Mouse (Mus musculus): ENCODE measurements around the gene Sall4. TPM values are rescaled to one million over a fixed set of nuclear protein-coding genes. Genes with fewer than 3 reads are reported as not detected.

Gene Sall4
- 0.82 and 1.1 TPM in 2 replicates for polyA plus RNA-seq (2014; fragmentation: Nextera tagmentation; extraction: Ambion mirVana)

- H3K27ac ChIP-seq (ENCODE audit: low read depth, low read length), result no peak within 1 kb of the TSS
Measured at GRCm38 (mm10) chr2:168767582-168767981, at the start of gene Sall4. Sall4 (minus strand) TSS chr2:168767943.

GRCm38 (mm10) chr2:168813243-168813642 lies 45.5 kb upstream of the Sall4 start:
- no peaks in the 10 kb centered on the region for H3K9me3 ChIP-seq (ENCODE audit: control insufficient read depth, low read length)
- 38% methylated on average over 6 of the region's 6 CpGs for WGBS
- no peak for ATAC-seq (ENCODE audit: low read depth)

More at GRCm38 (mm10) chr2:168767582-168767981, at the start of gene Sall4:
- H3K9me3 ChIP-seq (ENCODE audit: control insufficient read depth, low read length), result no peaks in the 10 kb centered on the region
- H3K4me2 ChIP-seq (ENCODE audit: low read depth, low read length), result peak within 1 kb of the TSS; percentile 88
- peaks cover 11% of the 10 kb centered on the region; the same call in 1 of the 2 replicates for H3K27me3 ChIP-seq (ENCODE audit: control insufficient read depth, insufficient read depth, low read length)
- peak within 1 kb of the TSS; percentile 37; the same call in 1 of the 2 replicates for H3K9ac ChIP-seq (replicated peaks; ENCODE audit: low read depth, low read length)
- no peaks in the 10 kb centered on the region for H3K36me3 ChIP-seq (ENCODE audit: control insufficient read depth, insufficient read depth, low read length)
- no peak for ATAC-seq (ENCODE audit: low read depth)
- peak within 1 kb of the TSS; percentile 41 for H3K4me3 ChIP-seq (ENCODE audit: low read depth, low read length)
- 10% methylated on average over 10 of the region's 10 CpGs for WGBS
- H3K4me1 ChIP-seq (ENCODE audit: control insufficient read depth, insufficient read depth, low read length), result peaks cover 18% of the 10 kb centered on the region

GRCm38 (mm10) chr2:168809895-168810294 lies 42.2 kb upstream of the Sall4 start:
- Histone ChIP-seq H3K9me3 (ENCODE audit: control insufficient read depth, low read length) (no peaks in the 10 kb centered on the region), H3K4me2 (ENCODE audit: low read depth, low read length) (peak overlapping the region; percentile 26; the same call in 1 of the 2 replicates), H3K4me3 (ENCODE audit: low read depth, low read length) (no peak overlapping the region), H3K4me1 (ENCODE audit: control insufficient read depth, insufficient read depth, low read length) (0 out of 2 replicates have a peak, but pooled peaks cover 3% of the 10 kb centered on the region), H3K27me3 (ENCODE audit: control insufficient read depth, insufficient read depth, low read length) (no peaks in the 10 kb centered on the region), H3K27ac (ENCODE audit: low read depth, low read length) (no peak overlapping the region), H3K9ac (replicated peaks; ENCODE audit: low read depth, low read length) (no peak overlapping the region), H3K36me3 (ENCODE audit: control insufficient read depth, insufficient read depth, low read length) (no peaks in the 10 kb centered on the region)
- WGBS, result 3% methylated on average over 14 of the region's 14 CpGs
- ATAC-seq (ENCODE audit: low read depth), result peak; percentile 79

More at GRCm38 (mm10) chr2:168813243-168813642, 45.5 kb upstream of the Sall4 start:
- Histone ChIP-seq H3K4me1 (ENCODE audit: control insufficient read depth, insufficient read depth, low read length) (0 out of 2 replicates have a peak, but pooled peaks cover 3% of the 10 kb centered on the region), H3K9ac (replicated peaks; ENCODE audit: low read depth, low read length) (no peak overlapping the region), H3K36me3 (ENCODE audit: control insufficient read depth, insufficient read depth, low read length) (no peaks in the 10 kb centered on the region), H3K27ac (ENCODE audit: low read depth, low read length) (no peak overlapping the region), H3K4me3 (ENCODE audit: low read depth, low read length) (no peak overlapping the region), H3K27me3 (ENCODE audit: control insufficient read depth, insufficient read depth, low read length) (no peaks in the 10 kb centered on the region), H3K4me2 (ENCODE audit: low read depth, low read length) (no peak overlapping the region)

GRCm38 (mm10) chr2:168807681-168808080 lies 39.9 kb upstream of the Sall4 start:
- no peak for ATAC-seq (ENCODE audit: low read depth)
- 0 out of 2 replicates have a peak, but pooled peaks cover 5% of the 10 kb centered on the region for H3K4me1 ChIP-seq (ENCODE audit: control insufficient read depth, insufficient read depth, low read length)
- H3K9ac ChIP-seq (replicated peaks; ENCODE audit: low read depth, low read length), result no peak overlapping the region
- H3K36me3 ChIP-seq (ENCODE audit: control insufficient read depth, insufficient read depth, low read length), result no peaks in the 10 kb centered on the region
- WGBS, result 17% methylated on average over 4 of the region's 4 CpGs
- no peak overlapping the region for H3K4me3 ChIP-seq (ENCODE audit: low read depth, low read length)
- no peak overlapping the region for H3K27ac ChIP-seq (ENCODE audit: low read depth, low read length)
- no peaks in the 10 kb centered on the region for H3K27me3 ChIP-seq (ENCODE audit: control insufficient read depth, insufficient read depth, low read length)
- no peak overlapping the region for H3K4me2 ChIP-seq (ENCODE audit: low read depth, low read length)
- no peaks in the 10 kb centered on the region for H3K9me3 ChIP-seq (ENCODE audit: control insufficient read depth, low read length)

GRCm38 (mm10) chr2:168803849-168804248 lies 36.1 kb upstream of the Sall4 start:
- H3K4me2 ChIP-seq (ENCODE audit: low read depth, low read length), result no peak overlapping the region
- 7% methylated on average over 4 of the region's 4 CpGs for WGBS
- 0 out of 2 replicates have a peak, but pooled peaks cover 2% of the 10 kb centered on the region for H3K4me1 ChIP-seq (ENCODE audit: control insufficient read depth, insufficient read depth, low read length)
- no peak for ATAC-seq (ENCODE audit: low read depth)
- H3K36me3 ChIP-seq (ENCODE audit: control insufficient read depth, insufficient read depth, low read length), result no peaks in the 10 kb centered on the region
- no peak overlapping the region for H3K27ac ChIP-seq (ENCODE audit: low read depth, low read length)
- no peaks in the 10 kb centered on the region for H3K27me3 ChIP-seq (ENCODE audit: control insufficient read depth, insufficient read depth, low read length)
- no peaks in the 10 kb centered on the region for H3K9me3 ChIP-seq (ENCODE audit: control insufficient read depth, low read length)
- H3K9ac ChIP-seq (replicated peaks; ENCODE audit: low read depth, low read length), result no peak overlapping the region
- H3K4me3 ChIP-seq (ENCODE audit: low read depth, low read length), result no peak overlapping the region

- Histone ChIP-seq H3K4me3 (ENCODE audit: low read depth, low read length) (no peak overlapping the region), H3K9me3 (ENCODE audit: control insufficient read depth, low read length) (no peaks in the 10 kb centered on the region), H3K36me3 (ENCODE audit: control insufficient read depth, insufficient read depth, low read length) (no peaks in the 10 kb centered on the region), H3K9ac (replicated peaks; ENCODE audit: low read depth, low read length) (no peak overlapping the region), H3K4me1 (ENCODE audit: control insufficient read depth, insufficient read depth, low read length) (0 out of 2 replicates have a peak, but pooled peaks cover 2% of the 10 kb centered on the region), H3K27me3 (ENCODE audit: control insufficient read depth, insufficient read depth, low read length) (no peaks in the 10 kb centered on the region), H3K27ac (ENCODE audit: low read depth, low read length) (no peak overlapping the region), H3K4me2 (ENCODE audit: low read depth, low read length) (no peak overlapping the region)
- no peak for ATAC-seq (ENCODE audit: low read depth)
- 91% methylated on average over 12 of the region's 12 CpGs for WGBS
Measured at GRCm38 (mm10) chr2:168799326-168799725, 31.6 kb upstream of the Sall4 start.

GRCm38 (mm10) chr2:168798921-168799320 lies 31.2 kb upstream of the Sall4 start:
- WGBS, result 85% methylated on average over 7 of the region's 7 CpGs
- H3K4me3 ChIP-seq (ENCODE audit: low read depth, low read length), result no peak overlapping the region
- ATAC-seq (ENCODE audit: low read depth), result no peak
- H3K27ac ChIP-seq (ENCODE audit: low read depth, low read length), result no peak overlapping the region
- H3K9ac ChIP-seq (replicated peaks; ENCODE audit: low read depth, low read length), result no peak overlapping the region
- H3K9me3 ChIP-seq (ENCODE audit: control insufficient read depth, low read length), result no peaks in the 10 kb centered on the region
- H3K4me2 ChIP-seq (ENCODE audit: low read depth, low read length), result no peak overlapping the region
- no peaks in the 10 kb centered on the region for H3K36me3 ChIP-seq (ENCODE audit: control insufficient read depth, insufficient read depth, low read length)
- 0 out of 2 replicates have a peak, but pooled peaks cover 2% of the 10 kb centered on the region for H3K4me1 ChIP-seq (ENCODE audit: control insufficient read depth, insufficient read depth, low read length)
- no peaks in the 10 kb centered on the region for H3K27me3 ChIP-seq (ENCODE audit: control insufficient read depth, insufficient read depth, low read length)

- 59% methylated on average over 4 of the region's 4 CpGs for WGBS
- no peaks in the 10 kb centered on the region for H3K4me1 ChIP-seq (ENCODE audit: control insufficient read depth, insufficient read depth, low read length)
- no peaks in the 10 kb centered on the region for H3K9me3 ChIP-seq (ENCODE audit: control insufficient read depth, low read length)
- H3K4me2 ChIP-seq (ENCODE audit: low read depth, low read length), result no peak overlapping the region
- no peak overlapping the region for H3K4me3 ChIP-seq (ENCODE audit: low read depth, low read length)
- H3K27me3 ChIP-seq (ENCODE audit: control insufficient read depth, insufficient read depth, low read length), result no peaks in the 10 kb centered on the region
- no peak overlapping the region for H3K27ac ChIP-seq (ENCODE audit: low read depth, low read length)
- H3K36me3 ChIP-seq (ENCODE audit: control insufficient read depth, insufficient read depth, low read length), result no peaks in the 10 kb centered on the region
- no peak overlapping the region for H3K9ac ChIP-seq (replicated peaks; ENCODE audit: low read depth, low read length)
- no peak for ATAC-seq (ENCODE audit: low read depth)
Measured at GRCm38 (mm10) chr2:168791115-168791802, 23.5 kb upstream of the Sall4 start.

GRCm38 (mm10) chr2:168786174-168786573 lies 18.4 kb upstream of the Sall4 start:
- no peak overlapping the region for H3K9ac ChIP-seq (replicated peaks; ENCODE audit: low read depth, low read length)
- H3K36me3 ChIP-seq (ENCODE audit: control insufficient read depth, insufficient read depth, low read length), result no peaks in the 10 kb centered on the region
- H3K4me2 ChIP-seq (ENCODE audit: low read depth, low read length), result no peak overlapping the region
- H3K27me3 ChIP-seq (ENCODE audit: control insufficient read depth, insufficient read depth, low read length), result no peaks in the 10 kb centered on the region
- ATAC-seq (ENCODE audit: low read depth), result no peak
- no peaks in the 10 kb centered on the region for H3K9me3 ChIP-seq (ENCODE audit: control insufficient read depth, low read length)
- H3K4me3 ChIP-seq (ENCODE audit: low read depth, low read length), result no peak overlapping the region
- H3K27ac ChIP-seq (ENCODE audit: low read depth, low read length), result no peak overlapping the region
- 92% methylated on average over 9 of the region's 9 CpGs for WGBS
- H3K4me1 ChIP-seq (ENCODE audit: control insufficient read depth, insufficient read depth, low read length), result no peaks in the 10 kb centered on the region
